ENCODE assay signal across 17 mouse cellular contexts in genomic region chr5:35070314-35070713, GRCm38 (mm10). TPM values are rescaled to one million over a fixed set of nuclear protein-coding genes. Genes with fewer than 3 reads are reported as not detected.
DNase-seq lines count a peak whose midpoint lies in the region; TF ChIP-seq lines count a peak whose summit lies in the region.
"Had no signal": no experiment of that assay in that cellular context is flagged by ENCODE, and none has a peak within 500 bp of the region (broad histone marks: within the 10 kb centered on the region; RNA-seq: fewer than 3 reads in every experiment).

No protein-coding gene starts in this region.

- H3K9me3 ChIP-seq in heart, embryonic 10.5 days: no peaks in the 10 kb centered on the region
- H3K9me3 ChIP-seq: embryonic facial prominence, embryonic 10.5 days; heart, embryonic 12.5 days; intestine, embryonic 15.5 days had no signal

- no peak for TF ChIP-seq POLR2A in heart, adult 2 months (IDR thresholded peaks at IDR 0.05; ENCODE audit: insufficient read depth, low read depth, low read length)

- 68% methylated on average over 8 of the region's 8 CpGs for WGBS in heart, adult 2 months
- WGBS in heart, embryonic 10.5 days: 77% methylated on average over 8 of the region's 8 CpGs

- peaks cover 13% of the 10 kb centered on the region; the same call in 1 of the 2 replicates for H3K4me1 ChIP-seq in heart, adult 2 months (ENCODE audit: control insufficient read depth, insufficient read depth, low read length)
- H3K4me1 ChIP-seq in heart, embryonic 10.5 days: peaks cover 18% of the 10 kb centered on the region
- H3K4me1 ChIP-seq: embryonic facial prominence, embryonic 10.5 days; intestine, embryonic 15.5 days had no signal

- intact Hi-C loops in heart, adult 2 months (cut with DNase I): no loop called here

- DNase-seq in adrenal gland, adult 2 months: peak; percentile 84
- no peak for DNase-seq in adrenal gland, adult 18-20 months (ENCODE audit: low spot score in 2 of 2)
- peak in 1 of 2 experiments; percentile 18 for DNase-seq in heart, adult 2 months
- no peak for DNase-seq in heart, embryonic 10.5 days (ENCODE audit: low spot score)
- DNase-seq in adrenal gland, adult 8-10 months: peak; percentile 77
- DNase-seq in adrenal gland, postnatal 25 days: peak; percentile 45
- no peak for DNase-seq in ovary, adult 18-20 months (ENCODE audit: low spot score)
- DNase-seq: cerebellum, adult 18-20 months; kidney, adult 18-20 months had no signal

- H3K27me3 ChIP-seq in heart, adult 2 months (ENCODE audit: control insufficient read depth, insufficient read depth, low read length): no peaks in the 10 kb centered on the region
- peaks cover 18% of the 10 kb centered on the region for H3K27me3 ChIP-seq in heart, embryonic 10.5 days (ENCODE audit: insufficient read depth, poor library complexity, severe bottlenecking)
- H3K27me3 ChIP-seq: intestine, embryonic 15.5 days; Patski had no signal

- no peak for TF ChIP-seq EP300 in heart, adult 2 months (IDR thresholded peaks at IDR 0.05; ENCODE audit: insufficient read depth, low read depth, low read length)

- no peak overlapping the region for H3K9ac ChIP-seq in heart, adult 2 months (ENCODE audit: low read depth, low read length)
- H3K9ac ChIP-seq: forebrain, postnatal 0 days; heart, embryonic 12.5 days; intestine, embryonic 15.5 days had no signal

- peak overlapping the region; percentile 17 for H3K27ac ChIP-seq in heart, adult 2 months
- no peak overlapping the region for H3K27ac ChIP-seq in heart, embryonic 10.5 days
- H3K27ac ChIP-seq: embryonic facial prominence, embryonic 10.5 days; intestine, embryonic 15.5 days had no signal

- no peaks in the 10 kb centered on the region for H3K36me3 ChIP-seq in heart, adult 2 months (ENCODE audit: control insufficient read depth, insufficient read depth, low read length)
- peaks cover 1% of the 10 kb centered on the region; the same call in 1 of the 2 replicates for H3K36me3 ChIP-seq in heart, embryonic 10.5 days
- H3K36me3 ChIP-seq: embryonic facial prominence, embryonic 10.5 days; intestine, embryonic 15.5 days had no signal

- no peak overlapping the region for H3K4me3 ChIP-seq in heart, adult 2 months
- no peak overlapping the region for H3K4me3 ChIP-seq in heart, embryonic 10.5 days
- H3K4me3 ChIP-seq: embryonic facial prominence, embryonic 10.5 days; heart, embryonic 12.5 days; intestine, embryonic 15.5 days had no signal

- no peak for TF ChIP-seq CTCF in heart, adult 2 months (IDR thresholded peaks at IDR 0.05)

- no peaks in the 10 kb centered on the region for H3K79me2 ChIP-seq in heart, adult 2 months (replicated peaks; ENCODE audit: control insufficient read depth, insufficient read depth, low read length)

RNA-seq across cellular contexts. Expression of gene Dok7, which starts 13.7 kb away (rescaled TPM):
- 10 to 100 TPM in 1 of 2 experiments, 1 to 10 TPM in 1; 4.8 to 17.0 TPM for total RNA-seq in adrenal gland, adult 2 months (2021)
- 12.4 and 12.7 TPM in 2 replicates for polyA plus RNA-seq in adrenal gland, adult 2 months (2012; rRNA removed)
- 10 to 100 TPM in 1 of 2 experiments, 1 to 10 TPM in 1; 7.4 to 16.0 TPM for total RNA-seq in adrenal gland, adult 18-20 months (2021)
- total RNA-seq in heart, adult 2 months (2021): 10 to 100 TPM; 34.9 to 35.6 TPM
- 23.8 and 25.4 TPM in 2 replicates for polyA plus RNA-seq in heart, adult 2 months (2012; rRNA removed)
- polyA plus RNA-seq in heart, embryonic 10.5 days (2016; fragmentation: Nextera tagmentation; extraction: Ambion mirVana): 2.3 and 4.4 TPM in 2 replicates
- total RNA-seq in adrenal gland, adult 8-10 months (2022): 10 to 100 TPM in 2 of 4 experiments, 1 to 10 TPM in 2; 4.5 to 25.5 (median 15.6) TPM
- 8.7 and 17.1 TPM in 2 replicates for total RNA-seq in adrenal gland, postnatal 25 days (2021)
- total RNA-seq: CH12.LX had no signal
- polyA plus RNA-seq: activated CD4-positive, CD25-positive, alpha-beta regulatory T cell, adult 4 months; hindbrain, embryonic 11.5 days had no signal

RNA-seq across cellular contexts. Expression of gene Hgfac, which starts 29.0 kb away (rescaled TPM):
- total RNA-seq in adrenal gland, adult 2 months (2021): 1 to 10 TPM in 1 of 2 experiments, under 1 TPM in 1; 0.90 to 2.8 TPM
- 1.1 and 1.5 TPM in 2 replicates for polyA plus RNA-seq in adrenal gland, adult 2 months (2012; rRNA removed)
- total RNA-seq in adrenal gland, adult 18-20 months (2021): under 1 TPM; 0.22 to 0.96 TPM
- under 1 TPM; 0.47 to 0.96 TPM for total RNA-seq in heart, adult 2 months (2021)
- 0.94 and 1.3 TPM in 2 replicates for polyA plus RNA-seq in heart, adult 2 months (2012; rRNA removed)
- polyA plus RNA-seq in heart, embryonic 10.5 days (2016; fragmentation: Nextera tagmentation; extraction: Ambion mirVana): 0.26 and 5.0 TPM in 2 replicates
- total RNA-seq in adrenal gland, adult 8-10 months (2022): 1 to 10 TPM in 1 of 4 experiments, under 1 TPM in 3; 0.30 to 1.7 (median 0.72) TPM
- total RNA-seq in adrenal gland, postnatal 25 days (2021): 3.4 and 8.4 TPM in 2 replicates
- total RNA-seq: CH12.LX had no signal
- polyA plus RNA-seq: forebrain, postnatal 0 days had no signal

RNA-seq across cellular contexts. Expression of gene Lrpap1, which starts 35.3 kb away (rescaled TPM):
- total RNA-seq in adrenal gland, adult 2 months (2021): 100 to 1,000 TPM; 112 to 116 TPM
- 31.4 and 36.7 TPM in 2 replicates for polyA plus RNA-seq in adrenal gland, adult 2 months (2012; rRNA removed)
- total RNA-seq in adrenal gland, adult 18-20 months (2021): 100 to 1,000 TPM; 115 TPM
- 10 to 100 TPM; 49.0 to 59.0 TPM for total RNA-seq in heart, adult 2 months (2021)
- polyA plus RNA-seq in heart, adult 2 months (2012; rRNA removed): 33.1 and 39.4 TPM in 2 replicates
- 114 and 121 TPM in 2 replicates for polyA plus RNA-seq in heart, embryonic 10.5 days (2016; fragmentation: Nextera tagmentation; extraction: Ambion mirVana)
- 100 to 1,000 TPM in 2 of 4 experiments, 10 to 100 TPM in 2; 98.6 to 149 (median 115) TPM for total RNA-seq in adrenal gland, adult 8-10 months (2022)
- total RNA-seq in adrenal gland, postnatal 25 days (2021): 105 and 120 TPM in 2 replicates

Comparison
In these comparisons a context has a peak if more than half of its experiments do, and no peak if none do; other contexts are left out.
1. DNase-seq: peak in adrenal gland, adult 2 months (single experiment), adrenal gland, adult 8-10 months (single experiment) and adrenal gland, postnatal 25 days (single experiment); none in adrenal gland, adult 18-20 months (0 of 2), heart, embryonic 10.5 days (single experiment) and ovary, adult 18-20 months (single experiment).